Mouse (Mus musculus) adrenal gland, adult 8-10 months (tissue): ENCODE measurements at regions not wholly inside any gene's neighbourhood (a gene's known extent, or its start where the extent isn't known, plus 50 kb on each side); places are given as distances from the start of the nearest gene placed in this dataset.
"Not testable (repeated sequence)": the region's sequence is repeated elsewhere in the genome, so short reads cannot be mapped to it uniquely, and the experiment has no call there.

Source experiments
- DNase-seq: peaks from one replicate; pipeline ENCODE4 v3.0.0; 2022

DNA sequence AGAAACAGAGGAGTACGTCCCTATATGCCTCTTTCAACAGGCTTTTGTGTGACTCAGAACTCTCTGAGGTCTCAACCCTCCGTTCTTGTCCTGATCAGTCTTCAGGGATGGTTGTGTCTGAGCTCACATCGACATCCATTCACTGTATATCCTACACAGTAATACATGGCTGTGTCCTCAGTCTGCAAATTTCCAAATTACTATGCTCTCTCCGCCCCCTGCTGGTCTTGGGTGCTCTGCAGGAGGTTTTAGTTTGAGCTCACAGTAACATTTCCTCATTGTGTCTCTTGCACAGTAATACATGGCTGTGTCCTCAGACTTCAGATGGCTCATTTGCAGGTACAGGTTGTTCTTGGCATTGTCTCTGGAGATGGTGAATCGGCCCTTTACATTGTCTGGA, 53.5 kb downstream of the Adam6a start:
- DNase-seq, result not testable (repeated sequence)

DNA sequence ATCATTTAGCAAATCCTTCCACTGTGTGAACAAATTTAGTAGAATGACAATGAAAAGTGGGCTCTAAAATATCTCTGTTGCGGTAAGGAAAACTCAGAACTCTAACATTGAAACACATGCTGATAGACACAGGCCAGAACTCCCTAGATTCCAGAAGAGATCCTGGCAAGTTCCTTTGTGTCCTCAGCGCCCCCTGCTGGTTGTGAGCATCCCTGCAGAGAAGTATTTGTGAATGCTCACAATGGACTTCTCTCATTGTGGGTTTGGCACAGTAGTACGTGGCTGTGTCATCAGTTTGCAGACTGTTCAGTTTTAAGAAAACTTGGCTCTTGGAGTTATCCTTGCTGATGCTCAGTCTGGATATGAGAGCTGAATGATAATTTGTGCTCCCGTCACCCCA, 67.2 kb downstream of the Adam6a start:
- peak; percentile 7 for DNase-seq

DNA sequence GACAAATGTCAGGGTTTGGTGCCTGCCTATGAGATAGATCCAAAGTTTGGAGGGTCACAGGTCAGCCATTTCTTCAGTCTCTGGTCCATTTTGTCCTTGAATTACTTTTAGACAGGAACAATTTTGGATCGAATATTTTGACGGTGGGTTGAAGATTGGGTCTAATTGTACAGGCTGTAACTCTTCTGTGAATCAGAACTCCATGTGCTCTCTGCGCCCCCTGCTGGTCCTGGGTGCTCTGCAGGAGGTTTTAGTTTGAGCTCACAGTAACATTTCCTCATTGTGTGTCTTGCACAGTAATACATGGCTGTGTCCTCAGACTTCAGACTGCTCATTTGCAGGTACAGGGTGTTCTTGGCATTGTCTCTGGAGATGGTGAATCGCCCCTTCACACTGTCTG, 81.5 kb downstream of the Adam6a start:
- not testable (repeated sequence) for DNase-seq

- DNase-seq, result not testable (repeated sequence)
Observed at GRCm38 (mm10) chr12:113630803-113631202, 87.1 kb downstream of the Adam6a start.
